Mouse (Mus musculus) heart, postnatal 10 days (tissue): ENCODE measurements around the gene 6330409D20Rik. TPM values are rescaled to one million over a fixed set of nuclear protein-coding genes. Genes with fewer than 3 reads are reported as not detected.

Source experiments
- DNase-seq, 2 experiments: peaks; one replicate each; pipeline ENCODE4 v3.0.0; 2021
- intact Hi-C: fragments of 180-260 bp; cut with DNase I; formaldehyde crosslinking; loops from one replicate; pipeline ENCODE4 v1.15.1; 2025
- total RNA-seq, 2 experiments: library from RNA; stranded (reverse); gene quantifications; 2 replicates each; pipeline ENCODE4 v1.2.3; 2021

The 6330409D20Rik gene
- total RNA-seq, result not detected

- no peak for DNase-seq
- intact Hi-C loops, result no loop called here
Observed at GRCm38 (mm10) chr2:32740916-32741272, at the start of gene 6330409D20Rik. Gene 6330409D20Rik, minus strand, starts transcription at chr2:32741016.

GRCm38 (mm10) chr2:32788581-32788980 is 47.8 kb upstream of the 6330409D20Rik start:
- no peak for DNase-seq
- intact Hi-C loops, result no loop called here

- DNase-seq, result peak in 1 of 2 experiments; percentile 39
- intact Hi-C loops, result no loop called here
Observed at GRCm38 (mm10) chr2:32787176-32787575, 46.4 kb upstream of the 6330409D20Rik start.

- intact Hi-C loops, result no loop called here
- DNase-seq, result peak; percentile 66 to 72
Observed at GRCm38 (mm10) chr2:32784048-32784681, 43.3 kb upstream of the 6330409D20Rik start, which contains the start of gene Cfap157. Gene Cfap157, minus strand, starts transcription at chr2:32784428.

- no peak for DNase-seq
- intact Hi-C loops, result no loop called here
Observed at GRCm38 (mm10) chr2:32781710-32782109, 40.9 kb upstream of the 6330409D20Rik start.

- no peak for DNase-seq
- intact Hi-C loops, result loop anchor here (1.0 to 5.0 kb wide), 2 partner anchors 78 to 148 kb away; no protein-coding TSS in a partner anchor
Observed at GRCm38 (mm10) chr2:32779714-32780113, 38.9 kb upstream of the 6330409D20Rik start.

- peak; percentile 83 to 88 for DNase-seq
- intact Hi-C loops, result loop anchor here (1.0 to 5.0 kb wide), 2 partner anchors 78 to 148 kb away; no protein-coding TSS in a partner anchor
Observed at GRCm38 (mm10) chr2:32779131-32779530, 38.3 kb upstream of the 6330409D20Rik start.

GRCm38 (mm10) chr2:32778081-32778480 is 37.3 kb upstream of the 6330409D20Rik start:
- intact Hi-C loops, result loop anchor here (5.0 kb wide), 1 partner anchor 149 kb away; no protein-coding TSS in a partner anchor
- no peak for DNase-seq

- intact Hi-C loops, result loop anchor here (5.0 kb wide), 1 partner anchor 151 kb away; no protein-coding TSS in a partner anchor
- DNase-seq, result no peak
Observed at GRCm38 (mm10) chr2:32776192-32776591, 35.4 kb upstream of the 6330409D20Rik start.

- intact Hi-C loops, result loop anchor here (5.0 kb wide), 1 partner anchor 152 kb away; no protein-coding TSS in a partner anchor
- DNase-seq, result peak; percentile 99
Observed at GRCm38 (mm10) chr2:32775359-32776074, 34.7 kb upstream of the 6330409D20Rik start, which contains the start of the genes Ttc16 and Ptrh1. Gene Ttc16, minus strand, starts transcription at chr2:32775633. Gene Ptrh1, plus strand, starts transcription at chr2:32775786.

- no peak for DNase-seq
- intact Hi-C loops, result no loop called here
Observed at GRCm38 (mm10) chr2:32772626-32773279, 31.9 kb upstream of the 6330409D20Rik start.

GRCm38 (mm10) chr2:32771886-32772285 is 31.1 kb upstream of the 6330409D20Rik start:
- DNase-seq, result no peak
- intact Hi-C loops, result no loop called here

GRCm38 (mm10) chr2:32769327-32770085 is 28.7 kb upstream of the 6330409D20Rik start:
- DNase-seq, result no peak
- intact Hi-C loops, result no loop called here

GRCm38 (mm10) chr2:32768661-32769285 is 28.0 kb upstream of the 6330409D20Rik start:
- DNase-seq, result no peak
- intact Hi-C loops, result no loop called here

- intact Hi-C loops, result no loop called here
- DNase-seq, result no peak
Observed at GRCm38 (mm10) chr2:32767241-32767640, 26.4 kb upstream of the 6330409D20Rik start.

- intact Hi-C loops, result no loop called here
- no peak for DNase-seq
Observed at GRCm38 (mm10) chr2:32763353-32763752, 22.5 kb upstream of the 6330409D20Rik start.

- intact Hi-C loops, result no loop called here
- no peak for DNase-seq
Observed at GRCm38 (mm10) chr2:32761859-32762258, 21.0 kb upstream of the 6330409D20Rik start.

- no peak for DNase-seq
- intact Hi-C loops, result no loop called here
Observed at GRCm38 (mm10) chr2:32761361-32761760, 20.5 kb upstream of the 6330409D20Rik start.

GRCm38 (mm10) chr2:32759001-32759400 is 18.2 kb upstream of the 6330409D20Rik start:
- no peak for DNase-seq
- intact Hi-C loops, result no loop called here

GRCm38 (mm10) chr2:32758503-32758902 is 17.7 kb upstream of the 6330409D20Rik start:
- DNase-seq, result no peak
- intact Hi-C loops, result no loop called here
